Mouse (Mus musculus) embryonic fibroblast, embryonic 13.5 days (primary cell): ENCODE measurements around the gene Mat2b. TPM values are rescaled to one million over a fixed set of nuclear protein-coding genes. Genes with fewer than 3 reads are reported as not detected.
"Not testable (repeated sequence)": the region's sequence is repeated elsewhere in the genome, so short reads cannot be mapped to it uniquely, and the experiment has no call there.

Source experiments
- H3K27ac ChIP-seq: 2 replicates; pipeline ENCODE4 v1.5.1; 2012; ENCODE audit warnings: low read length, control low read depth, inconsistent platforms; ENCODE audit not compliant: insufficient read depth
- H3K4me1 ChIP-seq: 2 replicates; pipeline ENCODE4 v1.6.1; 2011; ENCODE audit warnings: low read length; ENCODE audit not compliant: control insufficient read depth, insufficient read depth
- H3K4me3 ChIP-seq: 2 replicates; pipeline ENCODE4 v1.5.1; 2011; ENCODE audit warnings: mild to moderate bottlenecking, control low read depth, low read length; ENCODE audit not compliant: insufficient read depth
- CTCF ChIP-seq: IDR thresholded peaks from 2 replicates; pipeline ENCODE4 v1.5.1; 2011; ENCODE audit warnings: mild to moderate bottlenecking, control low read depth, low read length, moderate library complexity, borderline replicate concordance; ENCODE audit not compliant: insufficient read depth
- POLR2A ChIP-seq: IDR thresholded peaks from 2 replicates; pipeline ENCODE4 v1.6.1; 2011; ENCODE audit warnings: low read depth, mild to moderate bottlenecking, control low read depth, low read length, moderate library complexity
- polyA plus RNA-seq: library from polyadenylated mRNA; stranded (reverse); fragments of >200 nt; gene quantifications from 2 replicates; pipeline ENCODE4 v1.2.4, GENCODE M21; 2011; ENCODE audit warnings: low read depth; ENCODE audit not compliant: missing spikeins, insufficient read length

Mat2b gene
- 57.3 and 70.6 TPM in 2 replicates for polyA plus RNA-seq

DNA sequence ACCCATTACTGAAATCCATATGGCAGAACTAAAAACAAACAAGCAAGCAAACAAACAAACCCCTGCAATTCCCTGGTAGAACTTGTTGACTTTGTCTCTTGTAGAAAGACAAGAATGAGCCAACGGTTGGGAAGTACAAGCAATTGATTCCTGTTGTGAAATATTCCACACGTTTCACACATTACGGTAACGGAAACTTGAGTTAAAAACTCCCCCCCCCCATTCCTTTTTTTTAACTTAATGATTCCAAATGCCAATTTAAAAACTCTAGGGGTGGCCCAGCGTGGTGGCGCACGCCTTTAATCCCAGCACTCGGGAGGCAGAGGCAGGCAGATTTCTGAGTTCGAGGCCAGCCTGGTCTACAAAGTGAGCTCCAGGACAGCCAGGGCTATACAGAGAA is at the start of gene Mat2b:
Gene Mat2b (minus strand): TSS at position 101 of the 400 bp plus-strand sequence.
- TF ChIP-seq CTCF (no peak), POLR2A (no peak)

DNA sequence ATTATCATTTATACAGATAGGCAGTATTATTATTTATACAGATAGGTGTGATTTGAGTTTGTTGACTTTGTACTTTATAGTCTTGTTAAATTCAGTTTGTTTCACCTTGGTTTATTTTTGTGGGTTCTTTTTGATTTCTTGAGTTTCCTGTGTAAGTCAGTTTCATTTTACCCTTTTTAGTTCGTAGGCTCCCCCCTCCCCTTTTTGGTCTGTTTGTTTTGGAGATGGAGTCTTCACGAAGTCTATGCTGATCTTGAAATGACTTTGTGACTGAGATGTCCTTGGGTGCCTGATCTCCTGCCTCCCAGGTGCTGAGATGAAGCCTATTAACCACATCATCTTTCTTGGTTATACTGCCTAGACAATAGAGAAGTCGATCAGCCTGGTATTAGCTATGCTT is 49.3 kb upstream of the Mat2b start:
- Histone ChIP-seq H3K4me1 (no peaks in the 10 kb centered on the region), H3K4me3 (no peak overlapping the region), H3K27ac (no peak overlapping the region)
- TF ChIP-seq CTCF: no peak
- TF ChIP-seq POLR2A: no peak

More for the DNA sequence above, at the start of gene Mat2b:
- Histone ChIP-seq H3K27ac (peak within 1 kb of the TSS; percentile 89), H3K4me3 (peak within 1 kb of the TSS; percentile 51), H3K4me1 (peaks cover 6% of the 10 kb centered on the region; the same call in 1 of the 2 replicates)

DNA sequence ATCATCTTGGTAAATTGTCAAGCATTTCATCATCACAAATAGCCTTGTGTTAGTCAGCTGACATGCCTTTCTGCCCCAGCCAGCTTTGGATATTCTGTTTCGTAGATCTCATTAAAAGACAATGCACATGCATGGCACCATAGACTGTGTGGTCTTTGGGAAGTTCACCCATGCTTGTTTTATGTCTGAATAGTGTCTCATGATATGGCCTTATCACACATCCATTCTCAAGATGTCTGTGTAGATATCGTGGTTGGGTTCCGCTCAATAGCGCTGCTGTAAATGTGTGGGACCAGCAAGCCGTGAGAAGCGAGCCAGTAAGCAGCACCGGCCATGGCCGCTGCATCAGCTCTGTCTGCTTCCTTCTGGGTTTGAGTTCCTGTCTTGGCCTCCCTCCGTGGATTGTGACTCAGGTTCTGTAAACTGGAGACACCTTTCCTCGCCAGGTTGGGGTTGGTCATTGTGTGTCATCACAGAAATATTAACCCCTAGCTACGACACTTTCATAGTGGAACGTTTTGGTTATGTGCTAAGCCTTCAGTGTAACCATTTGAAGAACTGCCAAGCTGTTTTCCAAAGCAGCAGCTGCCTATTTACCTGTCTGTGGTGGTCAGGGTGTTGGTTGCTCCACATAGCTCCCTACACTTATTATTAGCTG is 46.7 kb upstream of the Mat2b start:
- H3K4me1 ChIP-seq: no peaks in the 10 kb centered on the region
- TF ChIP-seq CTCF: no peak
- no peak overlapping the region for H3K27ac ChIP-seq
- H3K4me3 ChIP-seq: no peak overlapping the region

DNA sequence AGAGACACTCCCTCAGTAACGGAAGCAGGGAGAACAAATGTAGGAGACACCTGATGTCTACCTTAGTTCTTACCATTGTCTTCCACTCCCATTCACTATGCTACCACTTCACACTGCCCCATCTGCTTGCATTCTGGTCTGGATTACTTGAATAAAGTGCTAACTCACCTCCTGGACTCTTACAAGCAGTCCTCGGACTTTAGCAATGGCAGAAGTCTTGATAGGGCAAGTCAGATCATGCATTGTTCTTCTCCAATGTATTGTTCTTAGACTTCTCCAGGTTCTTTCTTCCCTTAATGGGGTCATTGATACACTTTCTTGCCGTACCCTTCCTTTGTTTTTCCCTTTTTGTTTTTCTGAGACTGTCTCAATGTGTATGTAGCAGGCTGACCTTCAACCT is 42.4 kb upstream of the Mat2b start:
- Histone ChIP-seq H3K4me1 (no peaks in the 10 kb centered on the region), H3K27ac (no peak overlapping the region), H3K4me3 (no peak overlapping the region)
- no peak for TF ChIP-seq POLR2A
- no peak for TF ChIP-seq CTCF

DNA sequence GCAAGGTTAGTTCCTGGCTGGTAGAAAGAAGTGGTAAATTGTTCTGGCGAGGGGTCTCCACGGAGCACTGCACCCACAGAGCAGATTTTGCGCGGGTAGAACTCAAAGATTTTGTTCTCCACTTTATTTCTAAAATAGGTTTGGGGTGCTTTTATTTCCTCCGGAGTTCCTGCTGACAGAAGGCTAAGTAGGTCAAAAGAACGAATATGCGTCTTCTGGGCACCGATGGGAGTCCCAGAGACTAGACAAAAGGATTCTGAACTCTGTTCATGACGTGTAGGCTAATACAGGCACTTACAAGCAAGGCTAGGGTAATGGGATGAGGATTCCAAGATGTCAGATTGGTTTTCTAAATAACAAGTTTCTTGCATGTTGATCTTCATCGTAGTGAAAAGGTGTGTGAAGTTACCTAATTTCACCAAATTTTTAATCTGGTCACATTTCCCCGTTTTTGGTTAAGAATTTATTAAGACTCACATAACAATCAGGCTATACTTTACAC is 39.3 kb upstream of the Mat2b start:
- Histone ChIP-seq H3K4me1 (0 out of 2 replicates have a peak, but pooled peaks cover 3% of the 10 kb centered on the region), H3K27ac (peak overlapping the region; percentile 81), H3K4me3 (peak overlapping the region; percentile 82)
- TF ChIP-seq POLR2A (0 out of 2 replicates have a peak, but pooled peaks have one; percentile 38), CTCF (no peak)

DNA sequence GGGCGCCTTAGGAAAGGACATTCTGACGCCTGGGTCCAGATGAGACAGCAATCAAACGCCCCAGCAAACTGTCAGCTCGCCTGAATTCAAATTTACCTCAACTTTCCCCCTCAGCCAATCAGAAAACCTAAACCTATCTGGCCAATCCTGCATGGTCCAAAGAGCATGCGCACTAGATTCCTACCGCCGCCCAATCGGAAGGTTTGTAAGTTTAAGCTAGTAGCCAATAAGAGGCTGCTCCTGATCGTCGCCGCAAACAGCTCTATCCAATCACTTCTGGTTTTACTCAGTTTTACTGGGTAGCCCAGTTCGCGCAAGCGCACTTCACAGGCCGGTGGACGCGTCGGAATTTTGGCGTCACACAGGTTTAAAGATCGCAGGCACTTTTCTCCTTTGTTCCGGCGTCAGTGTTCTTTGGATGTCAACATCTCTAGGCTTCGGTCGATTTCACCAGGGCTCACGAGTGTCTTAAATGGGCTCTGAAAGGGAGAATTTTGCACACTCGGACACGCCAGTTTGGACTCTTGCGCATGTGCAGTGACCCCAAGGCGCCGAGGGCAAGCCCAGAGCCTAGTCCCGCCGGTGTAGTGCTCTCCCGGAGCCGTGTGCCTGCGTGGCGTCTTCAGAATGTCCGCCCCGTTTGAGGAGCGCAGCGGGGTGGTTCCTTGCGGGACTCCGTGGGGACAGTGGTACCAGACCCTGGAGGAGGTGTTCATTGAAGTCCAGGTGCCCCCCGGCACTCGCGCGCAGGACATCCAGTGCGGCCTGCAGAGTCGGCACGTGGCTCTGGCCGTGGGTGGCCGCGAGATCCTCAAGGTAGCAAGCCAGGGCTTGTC is 38.6 kb upstream of the Mat2b start, which contains the start of the genes Hmmr and Nudcd2:
Gene Hmmr (minus strand): TSS at position 84 of the 836 bp plus-strand sequence.
Gene Nudcd2 (plus strand): TSS at position 329 of the 836 bp plus-strand sequence.
- peak within 1 kb of the TSS; percentile 81 for H3K27ac ChIP-seq
- H3K4me3 ChIP-seq: peak within 1 kb of the TSS; percentile 82
- no peak for TF ChIP-seq CTCF
- TF ChIP-seq POLR2A: peak; percentile 71
- H3K4me1 ChIP-seq: 0 out of 2 replicates have a peak, but pooled peaks cover 3% of the 10 kb centered on the region

DNA sequence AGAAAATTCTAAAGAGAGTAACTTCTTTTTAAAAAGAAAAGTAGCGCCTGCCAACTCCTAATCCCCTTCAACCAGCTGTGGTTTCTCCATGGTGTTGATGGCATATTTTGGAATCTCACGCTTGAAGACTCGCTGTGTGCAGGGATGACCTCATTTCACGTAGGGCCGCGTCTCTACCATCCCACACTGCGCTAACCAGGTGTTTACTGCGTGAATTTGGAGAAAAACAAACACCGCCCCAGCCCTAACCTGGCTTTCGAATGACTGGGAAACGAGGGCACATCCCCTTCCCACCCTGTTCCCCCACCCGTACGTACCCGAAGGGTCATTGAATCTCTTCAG is 38.0 kb upstream of the Mat2b start:
- Histone ChIP-seq H3K27ac (no peak overlapping the region), H3K4me1 (0 out of 2 replicates have a peak, but pooled peaks cover 3% of the 10 kb centered on the region), H3K4me3 (peak overlapping the region; percentile 69)
- 0 out of 2 replicates have a peak, but pooled peaks have one; percentile 16 for TF ChIP-seq POLR2A
- TF ChIP-seq CTCF: no peak

DNA sequence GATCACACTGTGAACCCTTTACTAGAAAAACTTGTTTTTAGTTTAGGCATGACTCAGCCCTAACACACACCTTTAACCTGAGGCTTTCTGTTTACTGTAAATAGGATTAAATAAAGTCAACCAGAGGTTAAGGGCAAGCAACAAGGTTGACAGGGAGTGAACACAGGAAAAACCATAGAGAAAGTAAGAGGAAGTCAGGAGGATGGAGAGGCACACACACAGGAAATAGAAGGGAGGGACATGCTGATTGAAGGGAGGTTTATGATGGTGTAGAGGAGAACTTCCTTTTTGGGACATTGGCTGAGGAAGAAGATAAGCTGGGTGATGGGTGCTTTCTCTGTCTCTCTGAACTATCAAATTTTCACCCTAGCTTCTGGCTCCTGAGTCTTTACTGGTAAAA is 23.3 kb upstream of the Mat2b start:
- H3K4me3 ChIP-seq: no peak overlapping the region
- H3K27ac ChIP-seq: no peak overlapping the region
- no peaks in the 10 kb centered on the region for H3K4me1 ChIP-seq
- TF ChIP-seq CTCF: no peak
- TF ChIP-seq POLR2A: no peak

DNA sequence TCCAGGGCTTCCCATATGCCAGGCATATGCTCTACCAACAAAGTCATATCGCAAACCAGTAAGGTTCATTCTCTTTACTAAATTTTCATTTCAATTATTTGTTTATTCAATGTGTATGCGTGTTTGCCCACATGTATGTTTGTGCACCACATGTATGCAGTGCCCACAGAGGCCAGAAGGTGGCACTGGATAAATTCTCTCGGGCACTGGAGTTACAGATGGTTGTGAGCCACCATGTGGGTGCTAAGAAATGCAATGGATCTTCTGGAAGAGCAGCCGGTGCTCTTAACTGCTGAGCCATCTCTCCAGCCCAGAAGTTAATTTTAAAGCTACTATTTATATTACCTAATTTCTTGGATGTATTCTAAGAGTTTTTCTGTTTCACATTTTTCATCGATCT is 20.5 kb upstream of the Mat2b start:
- H3K4me1 ChIP-seq: no peaks in the 10 kb centered on the region
- no peak overlapping the region for H3K4me3 ChIP-seq
- H3K27ac ChIP-seq: no peak overlapping the region
- no peak for TF ChIP-seq CTCF
- TF ChIP-seq POLR2A: no peak

DNA sequence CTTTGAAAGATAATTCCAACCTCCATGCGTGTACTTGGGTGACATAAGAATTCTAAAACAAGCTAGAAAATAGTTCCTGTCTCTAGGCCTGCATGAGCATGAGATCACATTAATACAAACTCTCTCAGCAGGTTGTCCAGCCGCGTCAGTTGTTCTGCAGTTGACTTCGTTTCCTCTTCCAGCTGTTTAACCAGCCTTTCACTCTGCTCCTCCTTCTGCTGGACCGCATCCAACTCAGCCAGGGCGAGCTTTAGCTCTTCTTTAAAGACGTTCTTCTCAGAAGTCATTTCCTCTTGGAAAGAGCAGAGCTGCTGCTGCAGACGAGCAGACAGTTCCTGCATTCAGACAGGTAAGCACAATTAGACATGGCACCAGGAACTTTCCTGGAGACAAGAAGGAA is 18.9 kb upstream of the Mat2b start:
- no peaks in the 10 kb centered on the region for H3K4me1 ChIP-seq
- H3K4me3 ChIP-seq: no peak overlapping the region
- TF ChIP-seq POLR2A (no peak), CTCF (no peak)
- H3K27ac ChIP-seq: no peak overlapping the region

DNA sequence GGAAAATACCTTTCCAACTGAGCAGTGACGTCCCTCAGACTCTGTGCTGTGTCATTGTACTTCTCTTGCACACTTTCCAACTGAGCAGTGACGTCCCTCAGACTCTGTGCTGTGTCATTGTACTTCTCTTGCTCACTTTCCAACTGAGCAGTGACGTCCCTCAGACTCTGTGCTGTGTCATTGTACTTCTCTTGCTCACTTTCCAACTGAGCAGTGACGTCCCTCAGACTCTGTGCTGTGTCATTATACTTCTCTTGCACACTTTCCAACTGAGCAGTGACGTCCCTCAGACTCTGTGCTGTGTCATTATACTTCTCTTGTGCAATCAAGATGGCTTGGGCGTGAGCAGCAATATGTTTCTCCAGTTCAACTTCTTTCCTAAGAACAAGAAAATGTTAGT is 14.9 kb upstream of the Mat2b start:
- H3K27ac ChIP-seq, H3K4me3 ChIP-seq, H3K4me1 ChIP-seq: not testable (repeated sequence)
